Mouse (Mus musculus) embryonic facial prominence, embryonic 13.5 days (tissue): ENCODE measurements at regions not wholly inside any gene's neighbourhood (a gene's known extent, or its start where the extent isn't known, plus 50 kb on each side); places are given as distances from the start of the nearest gene placed in this dataset.

ENCODE experiments used
- ATAC-seq: fragments of 200-750 bp; cut with Nextera tagmentation; 2 replicates; pipeline ENCODE4 v1.8.0; 2017; ENCODE audit warnings: low read depth; ENCODE audit not compliant: insufficient number of reproducible peaks, insufficient read depth, low FRiP score, low TSS enrichment
- H3K27ac ChIP-seq: fragments of 300-500 bp; sonication (generic); 2 replicates; pipeline ENCODE4 v1.5.1; 2015; ENCODE audit warnings: moderate library complexity, mild to moderate bottlenecking, inconsistent platforms
- H3K27me3 ChIP-seq: fragments of 300-500 bp; sonication (generic); 2 replicates; pipeline ENCODE4 v1.6.1; 2015; ENCODE audit warnings: mild to moderate bottlenecking, inconsistent platforms
- H3K36me3 ChIP-seq: fragments of 300-500 bp; sonication (generic); 2 replicates; pipeline ENCODE4 v1.6.1; 2015; ENCODE audit warnings: mild to moderate bottlenecking, inconsistent platforms
- H3K4me1 ChIP-seq: fragments of 300-500 bp; sonication (generic); 2 replicates; pipeline ENCODE4 v1.6.1; 2015; ENCODE audit warnings: inconsistent platforms
- H3K4me2 ChIP-seq: fragments of 300-500 bp; sonication (generic); 2 replicates; pipeline ENCODE4 v1.6.1; 2015; ENCODE audit warnings: moderate library complexity, mild to moderate bottlenecking, inconsistent platforms
- H3K4me3 ChIP-seq: fragments of 300-500 bp; sonication (generic); 2 replicates; pipeline ENCODE4 v1.5.1; 2015; ENCODE audit warnings: mild to moderate bottlenecking, inconsistent platforms
- H3K9ac ChIP-seq: fragments of 300-500 bp; sonication (generic); 2 replicates; pipeline ENCODE4 v1.6.1; 2015; ENCODE audit warnings: mild to moderate bottlenecking, inconsistent platforms
- H3K9me3 ChIP-seq: fragments of 300-500 bp; sonication (generic); 2 replicates; pipeline ENCODE4 v1.6.1; 2016; ENCODE audit warnings: inconsistent platforms
- WGBS: fragments of 180-500 bp; shearing (Covaris S2); methylation state at CpG from one replicate; pipeline ENCODE4 v1.1.7; 2015; ENCODE audit warnings: mixed read lengths; 5-methylcytosine and 5-hydroxymethylcytosine counted together

DNA sequence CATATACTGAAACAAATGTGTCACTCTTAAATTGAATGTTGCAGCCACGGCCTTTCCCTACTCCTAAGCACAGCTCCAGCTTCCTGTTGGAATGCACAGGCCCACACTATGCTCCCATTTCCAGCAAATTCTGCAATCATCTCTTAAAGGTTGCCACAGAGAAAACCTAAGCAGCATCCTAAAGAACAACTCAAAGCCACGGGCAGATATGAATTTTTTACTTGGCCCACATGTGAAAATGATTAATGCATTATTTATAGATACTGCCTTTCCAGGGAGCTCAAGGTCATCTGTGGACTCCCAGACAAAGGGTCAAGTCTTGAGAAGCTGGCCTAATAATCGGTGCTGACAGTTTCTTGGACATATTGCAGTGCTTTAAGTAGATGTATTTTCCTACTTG lies 663.5 kb upstream of the Nrsn1 start:
- Histone ChIP-seq H3K4me1 (peaks cover 9% of the 10 kb centered on the region; the same call in 1 of the 2 replicates), H3K27ac (peak overlapping the region; percentile 70)
- WGBS = 36% methylated on average over 3 of the region's 3 CpGs

DNA sequence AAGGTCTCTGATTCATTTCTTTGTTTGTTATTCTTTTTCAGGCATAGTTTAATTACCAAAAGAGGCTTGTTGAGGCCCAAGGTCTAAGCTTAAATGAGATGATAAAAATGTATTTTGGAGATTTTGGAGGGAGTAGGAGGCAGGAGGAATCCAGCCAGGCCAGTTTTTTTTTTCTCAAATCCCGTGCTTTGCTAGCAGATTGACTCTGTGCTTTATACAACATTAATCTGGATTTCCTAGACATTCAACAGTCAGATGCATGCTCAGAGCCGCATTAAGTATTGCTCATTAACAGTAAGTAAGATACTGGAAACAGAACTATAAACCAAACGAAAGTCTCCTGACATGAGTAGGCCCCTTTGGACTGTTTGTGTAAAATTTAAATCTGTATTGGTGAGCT lies 662.9 kb upstream of the Nrsn1 start:
- no peak overlapping the region for H3K9ac ChIP-seq
- H3K4me1 ChIP-seq = peaks cover 9% of the 10 kb centered on the region; the same call in 1 of the 2 replicates
- no peak overlapping the region for H3K4me2 ChIP-seq
- H3K27me3 ChIP-seq = no peaks in the 10 kb centered on the region
- no peak overlapping the region for H3K4me3 ChIP-seq
- peak overlapping the region; percentile 70 for H3K27ac ChIP-seq
- H3K9me3 ChIP-seq = no peaks in the 10 kb centered on the region
- 32% methylated on average over 3 of the region's 3 CpGs for WGBS
- no peak for ATAC-seq
- H3K36me3 ChIP-seq = no peaks in the 10 kb centered on the region

More for the DNA sequence above, 663.5 kb upstream of the Nrsn1 start:
- H3K27me3 ChIP-seq = no peaks in the 10 kb centered on the region
- H3K36me3 ChIP-seq = no peaks in the 10 kb centered on the region
- no peak for ATAC-seq
- H3K9ac ChIP-seq = no peak overlapping the region
- H3K4me3 ChIP-seq = no peak overlapping the region
- H3K4me2 ChIP-seq = no peak overlapping the region
- no peaks in the 10 kb centered on the region for H3K9me3 ChIP-seq

DNA sequence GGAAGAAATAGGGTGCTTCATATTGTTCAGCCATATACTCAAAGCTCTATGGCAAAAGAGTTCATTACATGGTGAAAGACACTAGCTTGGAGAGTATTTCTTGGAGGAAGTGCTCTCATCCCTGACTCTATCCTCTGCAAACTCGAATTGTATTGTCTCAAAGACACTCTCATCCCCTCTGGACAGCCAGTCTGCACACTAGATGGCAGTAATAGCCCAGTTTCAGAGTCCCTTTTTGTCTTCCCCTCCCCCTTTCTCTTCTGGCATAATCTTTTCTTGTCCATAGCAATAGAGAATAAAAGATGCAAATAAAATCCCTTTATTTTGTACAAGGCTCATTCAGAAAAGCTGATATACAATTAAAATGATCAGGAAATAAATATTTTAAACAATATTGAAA lies 662.5 kb upstream of the Nrsn1 start:
- H3K27ac ChIP-seq = no peak overlapping the region
- no peak; the same call in 1 of the 2 replicates for ATAC-seq

DNA sequence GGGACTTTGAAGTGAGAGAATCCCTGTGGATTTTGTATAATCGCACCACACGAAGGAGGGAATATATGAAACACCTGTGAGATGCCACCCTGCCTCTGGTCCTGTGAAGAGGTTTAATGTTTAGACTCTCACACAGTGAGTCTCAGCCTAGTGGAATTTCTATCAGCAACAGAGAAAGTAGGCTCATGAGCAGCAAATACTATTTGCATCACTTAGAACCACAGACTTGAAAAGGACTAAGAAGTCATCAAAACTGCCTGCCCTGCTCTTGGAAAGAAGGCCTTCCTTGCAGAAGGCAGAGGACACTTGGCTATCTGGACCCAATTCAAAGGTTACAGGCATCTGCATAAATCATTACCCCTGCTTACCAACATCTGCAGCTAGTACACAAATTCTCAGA lies 662.1 kb upstream of the Nrsn1 start:
- Histone ChIP-seq H3K36me3 (no peaks in the 10 kb centered on the region), H3K27ac (no peak overlapping the region), H3K9me3 (no peaks in the 10 kb centered on the region), H3K9ac (no peak overlapping the region), H3K4me3 (no peak overlapping the region), H3K27me3 (no peaks in the 10 kb centered on the region), H3K4me2 (no peak overlapping the region), H3K4me1 (peaks cover 9% of the 10 kb centered on the region; the same call in 1 of the 2 replicates)
- WGBS = 42% methylated on average over 2 of the region's 2 CpGs
- ATAC-seq = no peak

More for the DNA sequence above, 662.5 kb upstream of the Nrsn1 start:
- Histone ChIP-seq H3K36me3 (no peaks in the 10 kb centered on the region), H3K9me3 (no peaks in the 10 kb centered on the region), H3K4me3 (no peak overlapping the region), H3K4me1 (peaks cover 9% of the 10 kb centered on the region; the same call in 1 of the 2 replicates), H3K9ac (no peak overlapping the region), H3K27me3 (no peaks in the 10 kb centered on the region), H3K4me2 (no peak overlapping the region)
- 0% methylated on average over 1 of the region's 1 CpGs for WGBS

DNA sequence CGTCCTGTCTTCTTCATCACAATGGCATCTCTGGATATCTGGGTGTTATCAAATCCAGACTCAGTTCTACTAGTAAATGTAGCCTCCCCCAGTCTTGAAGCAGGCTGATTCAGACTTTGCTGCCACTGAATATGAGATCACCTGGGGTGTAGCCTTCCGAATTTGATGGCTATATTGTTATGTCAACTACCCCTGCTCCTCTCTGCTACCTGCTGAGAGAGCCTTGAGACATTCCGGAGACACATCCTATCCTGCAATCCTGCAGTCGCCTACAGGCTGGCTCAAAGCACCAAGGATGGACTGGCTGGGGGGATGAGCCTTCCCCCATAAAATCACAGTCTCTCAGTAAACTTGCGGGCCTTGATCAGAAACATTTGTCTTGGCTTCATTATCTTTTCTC lies 655.4 kb upstream of the Nrsn1 start:
- ATAC-seq = no peak
- 84% methylated on average over 5 of the region's 5 CpGs for WGBS
- no peak overlapping the region for H3K4me3 ChIP-seq

DNA sequence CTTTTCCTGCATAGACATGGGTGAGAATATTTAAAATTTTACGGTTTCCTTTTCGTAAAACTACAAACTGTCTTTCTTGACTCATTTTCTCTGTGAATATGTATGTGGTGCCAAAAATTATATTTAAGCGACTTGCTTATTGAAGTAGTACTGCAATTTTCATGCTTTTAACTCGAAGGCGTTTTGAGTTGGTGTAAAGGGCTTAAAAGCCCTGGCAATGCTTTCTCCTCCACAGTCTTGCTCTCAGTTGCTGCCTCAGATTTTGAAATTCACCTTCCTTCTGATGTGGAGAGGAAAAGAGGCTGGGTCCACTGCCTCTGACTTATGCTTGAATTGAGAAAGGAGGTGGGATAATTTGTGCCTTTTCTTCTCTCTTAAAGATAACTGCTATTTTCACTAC lies 629.6 kb upstream of the Nrsn1 start:
- Histone ChIP-seq H3K9ac (no peak overlapping the region), H3K27me3 (no peaks in the 10 kb centered on the region), H3K4me2 (no peak overlapping the region), H3K4me3 (no peak overlapping the region), H3K9me3 (no peaks in the 10 kb centered on the region), H3K27ac (no peak overlapping the region), H3K36me3 (no peaks in the 10 kb centered on the region), H3K4me1 (no peaks in the 10 kb centered on the region)
- WGBS = 81% methylated on average over 5 of the region's 5 CpGs
- no peak for ATAC-seq

More for the DNA sequence above, 655.4 kb upstream of the Nrsn1 start:
- Histone ChIP-seq H3K27me3 (no peaks in the 10 kb centered on the region), H3K4me1 (no peaks in the 10 kb centered on the region), H3K27ac (no peak overlapping the region), H3K9ac (no peak overlapping the region), H3K9me3 (no peaks in the 10 kb centered on the region), H3K36me3 (no peaks in the 10 kb centered on the region), H3K4me2 (no peak overlapping the region)

DNA sequence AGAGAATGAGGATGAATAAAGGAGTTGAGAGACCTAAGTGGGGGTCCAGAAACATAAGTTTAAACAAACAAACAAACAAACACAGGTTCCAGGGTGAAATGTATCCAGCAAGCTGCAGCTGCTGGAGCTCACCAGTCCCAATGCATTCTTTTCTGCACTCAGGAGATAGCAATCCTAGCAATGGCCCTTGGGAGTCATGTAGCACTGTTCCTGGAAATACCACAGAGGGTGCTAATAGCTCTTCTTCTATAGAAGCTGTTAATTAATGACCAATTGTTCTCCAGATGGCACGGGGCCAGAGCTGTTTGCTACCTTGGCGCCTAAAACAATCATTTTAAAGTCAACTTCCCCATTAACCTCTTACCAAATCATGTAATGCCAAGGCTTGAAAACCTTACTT lies 622.8 kb upstream of the Nrsn1 start:
- WGBS = 59% methylated on average over 2 of the region's 2 CpGs
- no peaks in the 10 kb centered on the region for H3K27me3 ChIP-seq
- no peak overlapping the region for H3K9ac ChIP-seq
- no peak for ATAC-seq
- no peaks in the 10 kb centered on the region for H3K4me1 ChIP-seq
- H3K4me2 ChIP-seq = no peak overlapping the region
- no peaks in the 10 kb centered on the region for H3K9me3 ChIP-seq
- no peaks in the 10 kb centered on the region for H3K36me3 ChIP-seq
- H3K4me3 ChIP-seq = no peak overlapping the region
- no peak overlapping the region for H3K27ac ChIP-seq

DNA sequence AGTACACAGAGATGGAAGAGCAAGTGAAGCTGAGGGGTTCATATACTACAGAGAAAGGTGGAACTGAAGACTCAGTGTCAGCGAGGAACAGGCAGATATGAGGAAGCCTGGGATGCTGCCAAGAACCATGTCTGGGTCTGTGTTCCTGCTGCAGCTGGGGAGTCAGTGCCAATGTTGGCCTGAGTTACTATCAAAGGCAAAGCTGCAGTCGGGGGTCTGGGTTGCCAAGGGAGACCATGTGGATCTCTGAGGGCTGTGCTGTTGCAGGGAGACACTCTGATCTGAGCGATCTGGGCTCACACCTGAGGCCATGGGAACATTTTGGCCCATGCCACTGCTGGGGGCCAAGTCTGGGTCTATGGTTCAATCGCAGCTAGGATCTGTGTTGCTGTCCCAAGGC lies 612.5 kb upstream of the Nrsn1 start:
- no peak for ATAC-seq
- Histone ChIP-seq H3K4me2 (no peak overlapping the region), H3K36me3 (no peaks in the 10 kb centered on the region), H3K4me3 (no peak overlapping the region), H3K4me1 (no peaks in the 10 kb centered on the region), H3K9ac (no peak overlapping the region), H3K9me3 (no peaks in the 10 kb centered on the region), H3K27ac (no peak overlapping the region), H3K27me3 (no peaks in the 10 kb centered on the region)
- 80% methylated on average over 4 of the region's 4 CpGs for WGBS

DNA sequence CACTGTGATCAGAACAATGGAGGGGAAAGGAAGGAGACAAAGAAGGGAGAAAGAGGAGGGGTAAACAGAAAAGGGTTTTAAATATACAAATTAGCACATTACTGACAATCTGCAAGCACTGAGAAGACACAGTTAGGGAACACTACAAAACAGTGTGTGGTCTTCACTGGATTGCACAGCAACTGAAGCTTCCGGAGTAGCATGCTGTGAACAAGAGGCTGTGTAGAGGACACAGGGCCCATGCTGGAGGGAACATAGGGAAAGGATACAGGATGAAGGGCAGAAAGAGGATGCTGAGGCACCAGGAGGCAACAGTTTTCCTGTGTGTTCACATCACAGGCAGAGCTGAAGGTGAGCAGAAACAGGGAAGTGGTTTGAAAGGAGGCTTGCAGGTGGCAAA lies 598.6 kb upstream of the Nrsn1 start:
- H3K9ac ChIP-seq = no peak overlapping the region
- no peaks in the 10 kb centered on the region for H3K36me3 ChIP-seq
- 74% methylated on average over 1 of the region's 1 CpGs for WGBS
- H3K4me1 ChIP-seq = peaks cover 3% of the 10 kb centered on the region; the same call in 1 of the 2 replicates
- no peak for ATAC-seq
- H3K4me2 ChIP-seq = no peak overlapping the region
- H3K27me3 ChIP-seq = no peaks in the 10 kb centered on the region
- H3K4me3 ChIP-seq = no peak overlapping the region
- no peak overlapping the region for H3K27ac ChIP-seq
- H3K9me3 ChIP-seq = no peaks in the 10 kb centered on the region

DNA sequence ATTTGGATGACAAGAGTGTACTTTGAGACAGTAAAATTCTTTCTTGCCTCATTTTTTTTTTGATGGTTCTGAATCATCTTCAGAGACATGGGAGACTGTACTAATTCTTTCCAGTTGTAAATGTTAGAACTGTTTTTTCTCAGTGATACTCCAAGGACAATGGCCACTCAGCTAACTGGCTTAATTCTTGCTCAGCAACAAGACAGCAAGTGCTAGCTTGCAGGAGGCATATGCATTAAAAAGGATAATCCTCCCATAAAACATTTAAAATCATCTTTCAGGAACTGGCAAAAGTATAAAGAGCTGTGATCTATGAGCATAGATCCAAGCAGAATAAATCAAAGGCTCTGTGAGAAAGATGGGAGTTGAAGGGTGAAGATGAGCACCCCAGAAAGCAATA lies 587.9 kb upstream of the Nrsn1 start:
- Histone ChIP-seq H3K9ac (no peak overlapping the region), H3K36me3 (no peaks in the 10 kb centered on the region), H3K9me3 (no peaks in the 10 kb centered on the region), H3K27ac (no peak overlapping the region), H3K4me2 (no peak overlapping the region), H3K27me3 (no peaks in the 10 kb centered on the region), H3K4me1 (0 out of 2 replicates have a peak, but pooled peaks cover 5% of the 10 kb centered on the region), H3K4me3 (no peak overlapping the region)
- ATAC-seq = no peak

DNA sequence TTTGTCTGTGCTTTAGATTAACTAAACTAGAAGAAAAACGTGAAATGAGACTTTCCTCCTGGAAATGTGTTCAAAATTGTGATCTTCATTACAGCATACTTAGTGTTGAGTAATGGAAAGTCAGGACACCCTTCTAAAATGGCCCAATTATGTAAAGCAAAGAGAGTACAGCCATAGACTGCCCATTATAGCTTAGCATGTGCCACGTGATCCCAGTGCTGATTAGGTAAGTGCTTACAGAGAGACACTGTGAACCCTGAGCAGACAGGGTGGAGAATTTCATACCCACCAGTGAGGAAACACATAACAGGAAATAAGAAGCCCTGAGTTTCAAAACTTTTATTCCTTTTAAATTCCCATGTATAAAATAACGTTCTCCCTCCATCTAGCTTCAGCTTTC lies 587.3 kb upstream of the Nrsn1 start:
- Histone ChIP-seq H3K27ac (no peak overlapping the region), H3K9me3 (no peaks in the 10 kb centered on the region), H3K9ac (no peak overlapping the region), H3K4me1 (0 out of 2 replicates have a peak, but pooled peaks cover 5% of the 10 kb centered on the region), H3K4me3 (no peak overlapping the region), H3K36me3 (no peaks in the 10 kb centered on the region), H3K4me2 (no peak overlapping the region), H3K27me3 (no peaks in the 10 kb centered on the region)
- ATAC-seq = no peak
- WGBS = 46% methylated on average over 3 of the region's 3 CpGs

DNA sequence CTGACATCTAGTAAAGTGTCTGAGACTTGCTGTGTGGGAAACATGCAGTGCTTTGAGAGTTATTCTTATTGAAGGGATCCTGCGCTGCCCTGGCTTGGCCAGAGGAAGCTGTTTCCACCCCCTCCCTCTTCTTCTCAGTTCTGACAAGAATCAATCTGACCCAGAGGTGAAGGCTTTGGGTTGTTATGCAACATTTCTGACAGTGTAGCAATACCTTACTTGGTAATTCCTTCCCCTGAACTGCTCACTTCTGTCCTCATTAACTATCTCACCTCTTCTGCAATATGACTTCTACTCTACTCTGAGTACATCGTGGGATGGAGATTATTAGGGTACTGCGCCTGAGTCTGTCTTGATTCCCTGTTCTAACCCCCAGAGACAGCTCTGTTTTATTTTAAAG lies 586.8 kb upstream of the Nrsn1 start:
- no peak overlapping the region for H3K4me3 ChIP-seq
- H3K27ac ChIP-seq = no peak overlapping the region
- H3K9me3 ChIP-seq = no peaks in the 10 kb centered on the region
- H3K4me1 ChIP-seq = 0 out of 2 replicates have a peak, but pooled peaks cover 5% of the 10 kb centered on the region
- WGBS = 72% methylated on average over 3 of the region's 3 CpGs
- ATAC-seq = no peak
- H3K27me3 ChIP-seq = no peaks in the 10 kb centered on the region
- H3K9ac ChIP-seq = no peak overlapping the region
- no peaks in the 10 kb centered on the region for H3K36me3 ChIP-seq
- H3K4me2 ChIP-seq = no peak overlapping the region

DNA sequence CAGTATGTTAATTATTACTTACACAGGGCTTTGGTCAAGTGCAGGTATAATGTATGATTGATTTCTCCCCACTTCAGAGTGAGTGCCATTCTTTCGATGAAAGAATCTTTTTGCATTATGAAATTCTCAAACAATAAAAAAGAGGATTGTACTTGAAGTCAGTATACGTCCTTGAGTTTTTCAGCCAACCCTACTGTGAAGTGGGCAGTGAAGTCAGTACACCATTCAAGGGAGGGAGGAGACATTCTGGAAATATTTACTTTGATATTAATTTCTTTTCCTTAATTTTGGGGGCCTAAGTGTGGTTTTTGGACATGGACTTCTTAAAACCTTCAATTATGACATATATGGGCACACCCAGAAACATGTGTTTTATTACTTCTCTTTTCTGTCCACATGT lies 586.2 kb upstream of the Nrsn1 start:
- H3K4me1 ChIP-seq = 0 out of 2 replicates have a peak, but pooled peaks cover 5% of the 10 kb centered on the region
- no peaks in the 10 kb centered on the region for H3K36me3 ChIP-seq
- WGBS = 87% methylated on average over 2 of the region's 2 CpGs
- H3K4me2 ChIP-seq = no peak overlapping the region
- no peak overlapping the region for H3K27ac ChIP-seq
- H3K27me3 ChIP-seq = no peaks in the 10 kb centered on the region
- H3K9ac ChIP-seq = no peak overlapping the region
- no peaks in the 10 kb centered on the region for H3K9me3 ChIP-seq
- no peak overlapping the region for H3K4me3 ChIP-seq
- no peak for ATAC-seq
